Mouse (Mus musculus): Measurements from ENCODE around the gene Ttll13. TPM values are rescaled to one million over a fixed set of nuclear protein-coding genes. Genes with fewer than 3 reads are reported as not detected.

The Ttll13 gene
- total RNA-seq, 4 experiments from 2014 or later = 1.7 to 2.2 (median 1.9) TPM

Other genes with a start within 250 kb of the Ttll13 start
- 10 to 100 TPM; 14.3 to 34.1 (median 25.3) TPM for gene Zfp710, start 221.6 kb upstream of the Ttll13 start, total RNA-seq (2022)
- gene Idh2, start 131.0 kb upstream of the Ttll13 start, total RNA-seq (2022) = 100 to 1,000 TPM; 122 to 222 (median 165) TPM
- gene Sema4b, start 59.5 kb upstream of the Ttll13 start, total RNA-seq (2022) = 10 to 100 TPM; 58.6 to 86.9 (median 67.8) TPM
- gene Cib1, start 13.6 kb upstream of the Ttll13 start, total RNA-seq (2022) = 100 to 1,000 TPM in 1 of 4 experiments, 10 to 100 TPM in 3; 64.7 to 105 (median 85.9) TPM
- gene Gdpgp1, start 13.5 kb upstream of the Ttll13 start, total RNA-seq (2022) = 1 to 10 TPM; 4.2 to 6.1 (median 5.3) TPM
- gene Ngrn, start 14.8 kb downstream of the Ttll13 start, total RNA-seq (2022) = 10 to 100 TPM; 54.9 to 59.1 (median 57.7) TPM
- gene Vps33b, start 23.3 kb downstream of the Ttll13 start, total RNA-seq (2022) = 10 to 100 TPM; 21.3 to 31.9 (median 28.8) TPM
- gene Prc1, start 48.1 kb downstream of the Ttll13 start, total RNA-seq (2022) = 1 to 10 TPM; 2.7 to 8.1 (median 3.7) TPM
- 10 to 100 TPM in 3 of 4 experiments, 1 to 10 TPM in 1; 9.5 to 21.8 (median 14.6) TPM for gene Rccd1, start 78.1 kb downstream of the Ttll13 start, total RNA-seq (2022)
- gene Unc45a, start 94.6 kb downstream of the Ttll13 start, total RNA-seq (2022) = 10 to 100 TPM; 73.1 to 85.4 (median 80.7) TPM
- 10 to 100 TPM; 29.7 to 43.1 (median 35.4) TPM for gene Hddc3, start 96.7 kb downstream of the Ttll13 start, total RNA-seq (2022)
- 100 to 1,000 TPM in 3 of 4 experiments, 10 to 100 TPM in 1; 92.4 to 158 (median 132) TPM for gene Man2a2, start 125.0 kb downstream of the Ttll13 start, total RNA-seq (2022)
- 10 to 100 TPM in 3 of 4 experiments, 1 to 10 TPM in 1; 7.1 to 20.3 (median 15.2) TPM for gene Fes, start 141.6 kb downstream of the Ttll13 start, total RNA-seq (2022)
- 100 to 1,000 TPM; 153 to 192 (median 166) TPM for gene Furin, start 159.1 kb downstream of the Ttll13 start, total RNA-seq (2022)